Mouse (Mus musculus): ENCODE data around the gene Ednra. TPM values are rescaled to one million over a fixed set of nuclear protein-coding genes. Genes with fewer than 3 reads are reported as not detected.

Gene Ednra
- 2.1 and 3.3 TPM in 2 replicates for polyA plus RNA-seq (2012; rRNA removed)

- 8% methylated on average over 27 of the region's 27 CpGs for WGBS
- Histone ChIP-seq H3K4me3 (ENCODE audit: control insufficient read depth, insufficient read depth, low read length) (no peak within 1 kb of the TSS; the same call in 1 of the 2 replicates), H3K4me1 (replicated peaks; ENCODE audit: control insufficient read depth, insufficient read depth, low read length) (no peaks in the 10 kb centered on the region), H3K27me3 (ENCODE audit: control insufficient read depth, insufficient read depth, low read length) (no peaks in the 10 kb centered on the region), H3K27ac (ENCODE audit: control insufficient read depth, insufficient read depth, low read length) (no peak within 1 kb of the TSS), H3K36me3 (ENCODE audit: control insufficient read depth, insufficient read depth, low read length) (no peaks in the 10 kb centered on the region)
- DNase-seq = no peak
- TF ChIP-seq POLR2A (IDR thresholded peaks at IDR 0.05; ENCODE audit: control insufficient read depth, extremely low read depth, insufficient read depth, low read length, poor library complexity) (no peak), CTCF (IDR thresholded peaks at IDR 0.05; ENCODE audit: borderline replicate concordance, control insufficient read depth, extremely low read depth, insufficient read depth, low read length, poor library complexity) (no peak)
Measured at GRCm38 (mm10) chr8:77724046-77724930, at the start of gene Ednra. Gene Ednra, minus strand, starts transcription at chr8:77724464.

- DNase-seq = no peak
- TF ChIP-seq POLR2A (IDR thresholded peaks at IDR 0.05; ENCODE audit: control insufficient read depth, extremely low read depth, insufficient read depth, low read length, poor library complexity) (no peak), CTCF (IDR thresholded peaks at IDR 0.05; ENCODE audit: borderline replicate concordance, control insufficient read depth, extremely low read depth, insufficient read depth, low read length, poor library complexity) (no peak)
- WGBS = 95% methylated on average over 4 of the region's 4 CpGs
- H3K4me1 ChIP-seq (replicated peaks; ENCODE audit: control insufficient read depth, insufficient read depth, low read length) = no peaks in the 10 kb centered on the region
- H3K4me3 ChIP-seq (ENCODE audit: control insufficient read depth, insufficient read depth, low read length) = no peak overlapping the region
- H3K27me3 ChIP-seq (ENCODE audit: control insufficient read depth, insufficient read depth, low read length) = no peaks in the 10 kb centered on the region
- H3K36me3 ChIP-seq (ENCODE audit: control insufficient read depth, insufficient read depth, low read length) = no peaks in the 10 kb centered on the region
- no peak overlapping the region for H3K27ac ChIP-seq (ENCODE audit: control insufficient read depth, insufficient read depth, low read length)
Measured at GRCm38 (mm10) chr8:77773831-77774230, 49.6 kb upstream of the Ednra start.

- H3K4me1 ChIP-seq (replicated peaks; ENCODE audit: control insufficient read depth, insufficient read depth, low read length) = no peaks in the 10 kb centered on the region
- TF ChIP-seq POLR2A (IDR thresholded peaks at IDR 0.05; ENCODE audit: control insufficient read depth, extremely low read depth, insufficient read depth, low read length, poor library complexity) (no peak), CTCF (IDR thresholded peaks at IDR 0.05; ENCODE audit: borderline replicate concordance, control insufficient read depth, extremely low read depth, insufficient read depth, low read length, poor library complexity) (no peak)
- no peak overlapping the region for H3K4me3 ChIP-seq (ENCODE audit: control insufficient read depth, insufficient read depth, low read length)
- WGBS = 91% methylated on average over 5 of the region's 5 CpGs
- DNase-seq = no peak
- no peaks in the 10 kb centered on the region for H3K27me3 ChIP-seq (ENCODE audit: control insufficient read depth, insufficient read depth, low read length)
- no peak overlapping the region for H3K27ac ChIP-seq (ENCODE audit: control insufficient read depth, insufficient read depth, low read length)
- no peaks in the 10 kb centered on the region for H3K36me3 ChIP-seq (ENCODE audit: control insufficient read depth, insufficient read depth, low read length)
Measured at GRCm38 (mm10) chr8:77773256-77773655, 49.0 kb upstream of the Ednra start.

- H3K4me3 ChIP-seq (ENCODE audit: control insufficient read depth, insufficient read depth, low read length) = no peak overlapping the region
- H3K27me3 ChIP-seq (ENCODE audit: control insufficient read depth, insufficient read depth, low read length) = no peaks in the 10 kb centered on the region
- no peaks in the 10 kb centered on the region for H3K36me3 ChIP-seq (ENCODE audit: control insufficient read depth, insufficient read depth, low read length)
- no peak for DNase-seq
- TF ChIP-seq CTCF (IDR thresholded peaks at IDR 0.05; ENCODE audit: borderline replicate concordance, control insufficient read depth, extremely low read depth, insufficient read depth, low read length, poor library complexity) (no peak), POLR2A (IDR thresholded peaks at IDR 0.05; ENCODE audit: control insufficient read depth, extremely low read depth, insufficient read depth, low read length, poor library complexity) (no peak)
- H3K4me1 ChIP-seq (replicated peaks; ENCODE audit: control insufficient read depth, insufficient read depth, low read length) = no peaks in the 10 kb centered on the region
- WGBS = 96% methylated on average over 5 of the region's 5 CpGs
- H3K27ac ChIP-seq (ENCODE audit: control insufficient read depth, insufficient read depth, low read length) = no peak overlapping the region
Measured at GRCm38 (mm10) chr8:77772210-77772886, 48.1 kb upstream of the Ednra start.

GRCm38 (mm10) chr8:77770966-77771365, 46.7 kb upstream of the Ednra start:
- no peak for TF ChIP-seq POLR2A (IDR thresholded peaks at IDR 0.05; ENCODE audit: control insufficient read depth, extremely low read depth, insufficient read depth, low read length, poor library complexity)
- no peak for TF ChIP-seq CTCF (IDR thresholded peaks at IDR 0.05; ENCODE audit: borderline replicate concordance, control insufficient read depth, extremely low read depth, insufficient read depth, low read length, poor library complexity)
- Histone ChIP-seq H3K36me3 (ENCODE audit: control insufficient read depth, insufficient read depth, low read length) (no peaks in the 10 kb centered on the region), H3K27me3 (ENCODE audit: control insufficient read depth, insufficient read depth, low read length) (no peaks in the 10 kb centered on the region), H3K4me1 (replicated peaks; ENCODE audit: control insufficient read depth, insufficient read depth, low read length) (no peaks in the 10 kb centered on the region), H3K27ac (ENCODE audit: control insufficient read depth, insufficient read depth, low read length) (no peak overlapping the region), H3K4me3 (ENCODE audit: control insufficient read depth, insufficient read depth, low read length) (no peak overlapping the region)
- DNase-seq = no peak
- WGBS = 94% methylated on average over 3 of the region's 3 CpGs

GRCm38 (mm10) chr8:77768916-77769315, 44.7 kb upstream of the Ednra start:
- H3K27me3 ChIP-seq (ENCODE audit: control insufficient read depth, insufficient read depth, low read length) = no peaks in the 10 kb centered on the region
- no peak for DNase-seq
- TF ChIP-seq CTCF (IDR thresholded peaks at IDR 0.05; ENCODE audit: borderline replicate concordance, control insufficient read depth, extremely low read depth, insufficient read depth, low read length, poor library complexity) = no peak
- TF ChIP-seq POLR2A (IDR thresholded peaks at IDR 0.05; ENCODE audit: control insufficient read depth, extremely low read depth, insufficient read depth, low read length, poor library complexity) = no peak
- H3K27ac ChIP-seq (ENCODE audit: control insufficient read depth, insufficient read depth, low read length) = no peak overlapping the region
- WGBS = 95% methylated on average over 5 of the region's 5 CpGs
- H3K36me3 ChIP-seq (ENCODE audit: control insufficient read depth, insufficient read depth, low read length) = no peaks in the 10 kb centered on the region
- H3K4me3 ChIP-seq (ENCODE audit: control insufficient read depth, insufficient read depth, low read length) = no peak overlapping the region
- no peaks in the 10 kb centered on the region for H3K4me1 ChIP-seq (replicated peaks; ENCODE audit: control insufficient read depth, insufficient read depth, low read length)
